Mouse (Mus musculus) hindbrain, embryonic 11.5 days (tissue): ENCODE measurements around the gene Msn. TPM values are rescaled to one million over a fixed set of nuclear protein-coding genes. Genes with fewer than 3 reads are reported as not detected.

ENCODE experiments used
- ATAC-seq: fragments of 200-750 bp; cut with Nextera tagmentation; 2 replicates; pipeline ENCODE4 v1.8.0; 2017; ENCODE audit warnings: mild to moderate bottlenecking, moderate TSS enrichment, moderate library complexity; ENCODE audit not compliant: low FRiP score
- DNase-seq: peaks from one replicate; pipeline ENCODE4 v3.0.0-alpha.2; 2015; ENCODE audit warnings: low spot score
- H3K27ac ChIP-seq: fragments of 300-500 bp; sonication (generic); 2 replicates; pipeline ENCODE4 v1.5.1; 2014; ENCODE audit warnings: mild to moderate bottlenecking, low read depth, low read length
- H3K27me3 ChIP-seq: fragments of 300-500 bp; sonication (generic); 2 replicates; pipeline ENCODE4 v1.6.1; 2014; ENCODE audit warnings: mild to moderate bottlenecking, low read length, moderate library complexity, mixed read lengths; ENCODE audit not compliant: control insufficient read depth, insufficient read depth
- H3K36me3 ChIP-seq: fragments of 300-500 bp; sonication (generic); 2 replicates; pipeline ENCODE4 v1.6.1; 2014; ENCODE audit warnings: mild to moderate bottlenecking, low read length, moderate library complexity, mixed read lengths; ENCODE audit not compliant: control insufficient read depth, insufficient read depth
- H3K4me1 ChIP-seq: fragments of 300-500 bp; sonication (generic); replicated peaks from 2 replicates; pipeline ENCODE4 v1.6.1; 2014; ENCODE audit warnings: low read length, mixed read lengths; ENCODE audit not compliant: control insufficient read depth, insufficient read depth
- H3K4me2 ChIP-seq: fragments of 300-500 bp; sonication (generic); replicated peaks from 2 replicates; pipeline ENCODE4 v1.6.1; 2014; ENCODE audit warnings: mild to moderate bottlenecking, low read depth, low read length
- H3K4me3 ChIP-seq: fragments of 300-500 bp; sonication (generic); 2 replicates; pipeline ENCODE4 v1.5.1; 2014; ENCODE audit warnings: low read depth, low read length
- H3K9ac ChIP-seq: fragments of 300-500 bp; sonication (generic); 2 replicates; pipeline ENCODE4 v1.6.1; 2014; ENCODE audit warnings: low read depth, low read length
- H3K9me3 ChIP-seq: fragments of 300-500 bp; sonication (generic); 2 replicates; pipeline ENCODE4 v1.6.1; 2016; ENCODE audit warnings: low read length; ENCODE audit not compliant: control insufficient read depth
- WGBS: fragments of 180-500 bp; shearing (Covaris S2); extraction: QIAGEN DNeasy Blood & Tissue Kit; methylation state at CpG from one replicate; pipeline ENCODE4 v1.1.7; 2014; 5-methylcytosine and 5-hydroxymethylcytosine counted together
- polyA plus RNA-seq: library from polyadenylated mRNA; unstranded; fragments of >200 nt; fragmentation: Nextera tagmentation; extraction: Ambion mirVana; gene quantifications from 2 replicates; pipeline ENCODE4 v1.2.1, GENCODE M21; 2014

The Msn gene
- polyA plus RNA-seq, 1 experiment from 2014 or later, result 101 TPM

DNA sequence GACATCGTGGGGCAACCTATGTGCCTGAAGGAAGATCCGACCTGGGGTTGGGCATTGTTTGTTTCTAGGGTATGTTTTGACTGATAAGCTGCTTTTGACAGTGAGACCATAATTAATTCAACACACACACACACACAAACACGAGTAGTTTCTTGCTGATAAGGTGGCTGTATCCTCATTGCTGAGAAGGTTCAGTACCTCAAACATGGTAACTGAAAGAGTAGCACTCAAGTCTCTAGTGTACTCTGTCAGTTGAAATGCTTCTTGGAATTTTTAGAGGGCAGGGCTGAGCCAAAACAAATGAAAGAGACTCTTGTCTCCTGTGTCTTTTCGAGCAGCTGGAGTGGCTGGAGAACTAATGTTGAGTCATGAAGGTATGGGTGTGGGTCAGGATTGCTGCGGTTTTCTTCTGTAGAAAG, 38.4 kb downstream of the Msn start:
- Histone ChIP-seq H3K9ac (no peak overlapping the region), H3K27me3 (no peaks in the 10 kb centered on the region), H3K36me3 (no peaks in the 10 kb centered on the region), H3K27ac (no peak overlapping the region), H3K4me1 (no peaks in the 10 kb centered on the region), H3K4me3 (no peak overlapping the region), H3K9me3 (no peaks in the 10 kb centered on the region), H3K4me2 (no peak overlapping the region)
- ATAC-seq (no peak), DNase-seq (no peak)
- 79% methylated on average over 5 of the region's 5 CpGs for WGBS

DNA sequence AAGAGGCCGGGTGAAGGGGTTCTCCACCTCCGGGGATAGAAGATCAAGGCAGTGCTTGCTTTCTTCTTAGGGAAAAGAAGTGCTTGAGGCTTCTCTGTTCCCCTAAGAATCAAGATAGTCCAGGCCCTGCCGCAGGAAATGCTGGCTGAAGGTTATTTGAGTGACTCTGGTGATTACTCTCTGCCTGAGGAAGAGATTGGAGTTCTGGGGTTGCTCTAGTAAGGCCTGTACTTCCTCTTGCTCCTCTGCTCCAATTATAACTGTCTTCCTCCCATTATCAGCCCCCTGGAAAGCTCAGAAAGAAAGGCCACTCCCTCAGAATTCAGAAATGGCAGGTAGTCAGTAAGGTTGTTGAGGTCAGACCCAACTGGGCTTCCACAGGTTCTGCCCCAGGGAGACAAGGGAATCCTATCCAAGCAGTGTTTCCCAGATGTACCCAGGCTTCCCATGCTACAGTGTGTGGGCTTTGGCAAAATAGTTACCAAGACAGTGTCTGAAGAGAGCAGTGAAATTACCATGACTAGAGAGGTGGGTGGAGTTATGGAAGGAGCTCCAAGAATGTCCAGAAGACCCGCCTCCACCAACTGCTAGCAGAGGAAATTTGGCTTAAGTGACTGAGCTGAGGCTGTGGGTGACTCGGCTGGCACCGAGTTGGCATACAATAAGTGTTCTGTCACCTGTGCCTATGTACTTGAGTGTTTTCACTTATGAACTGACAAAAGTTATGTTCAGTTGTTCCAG, 39.2 kb downstream of the Msn start:
- WGBS, result 79% methylated on average over 6 of the region's 6 CpGs
- Histone ChIP-seq H3K4me1 (no peaks in the 10 kb centered on the region), H3K27me3 (no peaks in the 10 kb centered on the region), H3K4me3 (no peak overlapping the region), H3K9me3 (no peaks in the 10 kb centered on the region), H3K4me2 (no peak overlapping the region), H3K27ac (no peak overlapping the region), H3K9ac (no peak overlapping the region), H3K36me3 (no peaks in the 10 kb centered on the region)
- DNase-seq, result no peak
- no peak for ATAC-seq

DNA sequence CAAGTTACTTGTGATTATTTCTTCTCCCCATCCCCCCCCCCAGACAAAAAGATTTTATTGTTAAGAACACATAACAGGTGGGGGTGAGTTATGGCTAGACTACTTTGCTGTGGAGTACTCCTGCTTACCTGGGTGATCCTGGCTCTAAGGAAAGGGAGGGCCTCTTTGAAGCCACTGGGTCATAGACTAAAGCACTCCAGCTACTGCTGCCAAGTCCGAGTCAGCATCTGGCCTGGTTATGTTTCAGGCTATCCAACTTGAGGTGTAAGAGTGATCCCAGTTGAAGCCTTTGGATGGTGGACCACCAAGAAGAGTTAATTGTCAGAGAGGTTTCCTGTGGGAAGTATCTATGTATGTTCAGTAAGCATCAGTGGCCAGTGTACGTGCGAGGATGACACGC, 39.7 kb downstream of the Msn start:
- DNase-seq, result no peak
- 84% methylated on average over 4 of the region's 4 CpGs for WGBS
- no peak for ATAC-seq
- Histone ChIP-seq H3K4me1 (no peaks in the 10 kb centered on the region), H3K27ac (no peak overlapping the region), H3K36me3 (no peaks in the 10 kb centered on the region), H3K4me3 (no peak overlapping the region), H3K27me3 (no peaks in the 10 kb centered on the region), H3K4me2 (no peak overlapping the region), H3K9ac (no peak overlapping the region), H3K9me3 (no peaks in the 10 kb centered on the region)

DNA sequence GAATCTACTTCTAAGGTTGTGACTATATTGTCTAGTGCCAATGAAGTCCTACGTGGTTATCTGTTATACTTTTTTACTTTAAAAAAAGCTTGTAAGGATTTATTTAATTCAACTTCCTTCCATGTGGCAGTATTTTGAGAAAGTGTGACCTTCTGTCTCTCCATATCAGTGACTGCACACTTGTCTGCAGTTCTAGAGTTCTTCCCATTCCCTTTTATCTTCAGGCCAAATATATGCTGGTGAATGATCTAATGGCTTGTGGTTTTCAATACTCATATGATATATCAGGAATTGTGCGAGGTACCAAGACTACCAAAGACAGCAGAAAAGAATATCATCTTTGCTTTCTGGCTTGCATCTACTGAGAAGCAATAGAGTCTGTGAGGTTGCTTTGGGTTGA, 43.4 kb downstream of the Msn start:
- Histone ChIP-seq H3K36me3 (no peaks in the 10 kb centered on the region), H3K27ac (no peak overlapping the region), H3K9me3 (no peaks in the 10 kb centered on the region), H3K4me1 (no peaks in the 10 kb centered on the region), H3K4me3 (no peak overlapping the region), H3K4me2 (no peak overlapping the region), H3K27me3 (no peaks in the 10 kb centered on the region), H3K9ac (no peak overlapping the region)
- 95% methylated on average over 2 of the region's 2 CpGs for WGBS
- no peak for ATAC-seq
- DNase-seq, result no peak

DNA sequence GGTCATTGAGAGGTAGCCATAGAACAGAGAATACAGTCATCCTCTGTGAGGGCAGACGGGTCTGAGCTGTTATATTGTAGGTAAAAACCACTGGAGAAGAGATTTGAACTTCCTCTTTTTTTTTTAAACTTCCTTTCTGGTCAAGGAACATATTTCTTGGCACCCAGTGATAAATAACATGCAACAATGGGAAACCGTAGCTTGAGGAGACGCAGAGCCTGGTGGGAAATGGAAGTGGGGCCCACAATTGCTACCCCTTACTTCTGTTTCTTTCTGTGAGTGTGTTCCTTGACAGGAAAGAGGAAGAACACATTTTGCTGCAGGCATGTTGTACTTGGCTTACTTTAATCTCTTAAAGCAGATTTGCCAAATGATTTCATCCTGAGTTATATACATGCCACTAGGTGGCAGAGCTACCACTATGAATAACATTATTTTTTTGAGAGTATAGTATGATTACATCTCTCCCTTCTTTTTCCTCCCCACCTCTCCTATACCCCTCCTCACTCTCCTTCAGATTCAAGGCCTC, 49.2 kb downstream of the Msn start:
- Histone ChIP-seq H3K27me3 (no peaks in the 10 kb centered on the region), H3K36me3 (no peaks in the 10 kb centered on the region), H3K9ac (no peak overlapping the region), H3K4me3 (no peak overlapping the region), H3K27ac (no peak overlapping the region), H3K9me3 (no peaks in the 10 kb centered on the region), H3K4me2 (no peak overlapping the region), H3K4me1 (no peaks in the 10 kb centered on the region)
- DNase-seq, result no peak
- no peak for ATAC-seq
- 86% methylated on average over 3 of the region's 3 CpGs for WGBS

DNA sequence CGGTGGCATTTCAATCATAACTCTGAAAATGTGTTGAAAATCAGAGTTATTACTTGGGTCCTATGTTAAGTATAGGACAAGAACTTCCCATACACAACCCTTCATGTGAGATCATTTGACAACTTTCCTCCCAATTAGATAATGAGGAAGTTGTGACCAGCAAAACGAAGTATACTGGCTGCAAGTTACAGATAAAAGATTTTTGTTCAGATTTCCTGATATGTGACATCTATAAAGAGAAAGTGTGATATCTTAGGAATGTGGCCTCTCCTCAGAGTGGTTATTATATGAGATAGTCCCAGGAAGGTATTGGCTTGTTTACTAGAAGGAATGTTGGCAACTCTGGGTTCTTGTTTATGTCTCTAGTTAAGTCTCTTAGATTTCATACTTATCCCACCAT, 52.4 kb downstream of the Msn start:
- 79% methylated on average over 2 of the region's 2 CpGs for WGBS
- H3K9ac ChIP-seq, result no peak overlapping the region
- no peak overlapping the region for H3K27ac ChIP-seq
- H3K4me2 ChIP-seq, result no peak overlapping the region
- no peak overlapping the region for H3K4me3 ChIP-seq
- ATAC-seq (no peak), DNase-seq (no peak)
- no peaks in the 10 kb centered on the region for H3K9me3 ChIP-seq
- H3K36me3 ChIP-seq, result no peaks in the 10 kb centered on the region
- H3K4me1 ChIP-seq, result no peaks in the 10 kb centered on the region
- H3K27me3 ChIP-seq, result no peaks in the 10 kb centered on the region

DNA sequence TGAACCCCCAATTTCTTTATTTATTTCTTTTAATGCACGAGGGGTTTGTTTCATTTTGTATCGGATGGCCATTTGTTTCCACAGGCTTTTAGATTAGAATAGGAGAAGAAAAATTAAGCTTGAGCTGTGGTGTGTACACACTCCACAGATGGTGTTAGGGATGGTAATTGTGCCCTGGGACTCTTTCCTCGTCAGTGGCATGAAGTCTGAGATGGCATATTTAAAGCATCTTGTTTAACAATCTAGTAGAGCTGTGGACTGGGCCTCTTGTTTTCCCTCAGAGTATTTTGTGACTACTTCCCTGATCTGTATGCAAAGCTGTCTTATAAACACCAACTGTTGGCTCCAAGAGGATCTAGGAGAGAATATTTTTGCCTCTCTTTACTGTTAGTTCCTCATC, 57.5 kb downstream of the Msn start:
- no peaks in the 10 kb centered on the region for H3K36me3 ChIP-seq
- ATAC-seq, result no peak
- H3K4me3 ChIP-seq, result no peak overlapping the region
- no peak overlapping the region for H3K9ac ChIP-seq
- no peaks in the 10 kb centered on the region for H3K4me1 ChIP-seq
- DNase-seq, result no peak
- WGBS, result 87% methylated on average over 3 of the region's 3 CpGs
- no peaks in the 10 kb centered on the region for H3K9me3 ChIP-seq
- H3K4me2 ChIP-seq, result no peak overlapping the region
- no peak overlapping the region for H3K27ac ChIP-seq
- H3K27me3 ChIP-seq, result no peaks in the 10 kb centered on the region

DNA sequence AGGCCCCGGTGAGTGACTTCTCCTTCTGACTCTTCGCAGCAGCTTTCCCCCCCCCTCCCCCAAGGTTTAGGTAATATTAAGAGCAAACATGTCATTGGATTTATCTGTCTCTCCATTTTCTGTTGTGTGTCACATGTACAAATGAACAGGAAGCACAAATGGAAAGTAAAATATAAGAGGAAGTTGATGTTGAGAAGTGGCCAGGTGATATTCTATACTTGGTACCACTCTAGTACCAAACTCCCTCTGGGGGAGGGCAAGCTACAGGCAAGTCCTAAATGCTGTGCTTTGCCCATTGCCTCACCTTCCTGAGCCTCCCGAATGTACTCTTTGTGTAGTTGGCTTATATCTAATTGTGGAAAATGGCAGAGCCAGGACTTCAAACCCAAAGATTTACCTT, 62.1 kb downstream of the Msn start:
- Histone ChIP-seq H3K9ac (no peak overlapping the region), H3K4me1 (no peaks in the 10 kb centered on the region), H3K4me2 (no peak overlapping the region), H3K27ac (no peak overlapping the region), H3K9me3 (no peaks in the 10 kb centered on the region), H3K4me3 (no peak overlapping the region), H3K27me3 (no peaks in the 10 kb centered on the region), H3K36me3 (no peaks in the 10 kb centered on the region)
- 89% methylated on average over 3 of the region's 3 CpGs for WGBS
- no peak for ATAC-seq
- no peak for DNase-seq

DNA sequence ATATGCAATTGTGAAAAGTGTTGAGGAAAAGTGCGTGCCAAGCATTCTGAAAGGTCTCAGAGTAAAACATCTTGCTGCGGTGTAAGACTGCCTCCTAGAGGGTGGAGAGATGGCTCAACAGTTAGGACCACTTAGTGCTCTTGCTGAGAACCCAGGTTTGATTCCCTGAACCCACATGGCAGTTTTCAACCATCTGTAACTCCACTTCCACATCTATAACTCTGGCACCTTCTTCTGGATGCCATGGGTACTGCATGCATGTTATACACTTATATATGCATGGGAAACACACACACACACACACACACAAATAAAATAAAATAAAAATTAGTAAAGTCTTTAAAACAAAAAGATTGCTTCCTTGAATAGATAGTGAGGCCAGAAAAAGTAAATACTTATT, 66.7 kb downstream of the Msn start:
- no peak for ATAC-seq
- WGBS, result 76% methylated on average over 2 of the region's 2 CpGs

More for the DNA sequence above, 66.7 kb downstream of the Msn start:
- H3K4me1 ChIP-seq, result no peaks in the 10 kb centered on the region
- no peaks in the 10 kb centered on the region for H3K27me3 ChIP-seq
- peak; percentile 16 for DNase-seq
- no peak overlapping the region for H3K4me2 ChIP-seq
- H3K9ac ChIP-seq, result no peak overlapping the region
- H3K9me3 ChIP-seq, result no peaks in the 10 kb centered on the region
- H3K36me3 ChIP-seq, result no peaks in the 10 kb centered on the region
- H3K4me3 ChIP-seq, result no peak overlapping the region
- H3K27ac ChIP-seq, result no peak overlapping the region
